Mouse (Mus musculus) adrenal gland, adult 18-20 months (tissue): ENCODE measurements around the gene Gdf15. TPM values are rescaled to one million over a fixed set of nuclear protein-coding genes. Genes with fewer than 3 reads are reported as not detected.
"Not testable (repeated sequence)": the region's sequence is repeated elsewhere in the genome, so short reads cannot be mapped to it uniquely, and the experiment has no call there.

Experiments used
- DNase-seq, 2 experiments: peaks; one replicate each; pipeline ENCODE4 v3.0.0; 2021 to 2022; ENCODE audit warnings: low spot score in 2 of 2
- total RNA-seq, 2 experiments: library from RNA; stranded (reverse); gene quantifications; 1 replicate in 1 of 2; 2 replicates in 1 of 2; pipeline ENCODE4 v1.2.3; 2021

Gene Gdf15
- total RNA-seq, 2 experiments from 2014 or later = 2.2 to 6.4 TPM

- DNase-seq = peak; percentile 81 to 85
Measured at GRCm38 (mm10) chr8:70593961-70594609, 38.2 kb downstream of the Gdf15 start, which contains the start of gene Isyna1. Isyna1 (plus strand) TSS chr8:70594373.

- DNase-seq = peak in 1 of 2 experiments; percentile 48
Measured at GRCm38 (mm10) chr8:70593173-70593572, 39.1 kb downstream of the Gdf15 start.

GRCm38 (mm10) chr8:70591569-70591968 is 40.7 kb downstream of the Gdf15 start:
- DNase-seq = no peak

- not testable (repeated sequence) for DNase-seq
Measured at GRCm38 (mm10) chr8:70587955-70588354, 44.3 kb downstream of the Gdf15 start.

- peak in 1 of 2 experiments; percentile 60 for DNase-seq
Measured at GRCm38 (mm10) chr8:70585258-70585652, 47.0 kb downstream of the Gdf15 start.

GRCm38 (mm10) chr8:70584606-70585257 is 47.5 kb downstream of the Gdf15 start:
- no peak for DNase-seq

GRCm38 (mm10) chr8:70583476-70584387 is 48.5 kb downstream of the Gdf15 start:
- no peak for DNase-seq

Other genes starting within 250 kb of the Gdf15 start
- 10 to 100 TPM; 19.3 to 22.3 TPM for gene Crtc1, start 192.9 kb downstream of the Gdf15 start, total RNA-seq
- 10 to 100 TPM; 26.0 to 27.0 TPM for gene Klhl26, start 155.5 kb downstream of the Gdf15 start, total RNA-seq
- gene Tmem59l, start 145.1 kb downstream of the Gdf15 start, total RNA-seq = 10 to 100 TPM; 20.4 to 26.4 TPM
- 1 to 10 TPM in 1 of 2 experiments, under 1 TPM in 1; 0.74 to 1.6 TPM for gene Crlf1, start 139.3 kb downstream of the Gdf15 start, total RNA-seq
- 100 to 1,000 TPM; 155 to 174 TPM for gene Rex1bd, start 125.7 kb downstream of the Gdf15 start, total RNA-seq
- 1,000 to 10,000 TPM; 1,449 to 1,570 TPM for gene Uba52, start 121.7 kb downstream of the Gdf15 start, total RNA-seq
- 100 to 1,000 TPM; 257 to 332 TPM for gene Fkbp8, start 104.7 kb downstream of the Gdf15 start, total RNA-seq
- gene Kxd1, start 104.5 kb downstream of the Gdf15 start, total RNA-seq = 10 to 100 TPM; 68.1 to 76.3 TPM
- gene Ell, start 93.0 kb downstream of the Gdf15 start, total RNA-seq = 10 to 100 TPM; 23.1 to 26.6 TPM
- 100 to 1,000 TPM; 115 to 165 TPM for gene Isyna1, start 38.1 kb downstream of the Gdf15 start, total RNA-seq
- gene Ssbp4, start 23.6 kb downstream of the Gdf15 start, total RNA-seq = 10 to 100 TPM; 78.5 to 86.9 TPM
- 1 to 10 TPM; 1.4 to 3.0 TPM for gene Lrrc25, start 16.3 kb downstream of the Gdf15 start, total RNA-seq
- 100 to 1,000 TPM; 101 to 153 TPM for gene Pgpep1, start 27.9 kb upstream of the Gdf15 start, total RNA-seq
- gene Lsm4, start 40.8 kb upstream of the Gdf15 start, total RNA-seq = 10 to 100 TPM; 73.2 to 75.9 TPM
- gene Jund, start 66.5 kb upstream of the Gdf15 start, total RNA-seq = 100 to 1,000 TPM; 228 to 252 TPM
- under 1 TPM in 1 of 2 experiments, not detected in 1; 0.10 TPM for gene Iqcn, start 71.0 kb upstream of the Gdf15 start, total RNA-seq
- gene Gm3336, start 86.1 kb upstream of the Gdf15 start, total RNA-seq = under 1 TPM in 1 of 2 experiments, not detected in 1; 0.53 TPM
- under 1 TPM; 0.42 to 0.86 TPM for gene Pde4c, start 91.3 kb upstream of the Gdf15 start, total RNA-seq
- 10 to 100 TPM; 52.4 to 60.4 TPM for gene Rab3a, start 122.2 kb upstream of the Gdf15 start, total RNA-seq
- gene Mpv17l2, start 128.5 kb upstream of the Gdf15 start, total RNA-seq = 100 to 1,000 TPM in 1 of 2 experiments, 10 to 100 TPM in 1; 94.9 to 120 TPM
- gene Pik3r2, start 144.3 kb upstream of the Gdf15 start, total RNA-seq = 10 to 100 TPM; 30.5 to 36.5 TPM
- 10 to 100 TPM; 15.6 to 16.7 TPM for gene Mast3, start 172.6 kb upstream of the Gdf15 start, total RNA-seq
- gene Il12rb1, start 176.0 kb upstream of the Gdf15 start, total RNA-seq = under 1 TPM; 0.66 to 0.77 TPM
- gene Arrdc2, start 207.3 kb upstream of the Gdf15 start, total RNA-seq = 1 to 10 TPM; 8.3 to 8.7 TPM
- 1 to 10 TPM; 2.2 to 2.8 TPM for gene Kcnn1, start 230.8 kb upstream of the Gdf15 start, total RNA-seq
- gene Ccdc124, start 241.5 kb upstream of the Gdf15 start, total RNA-seq = 10 to 100 TPM; 58.9 to 59.3 TPM